Mouse (Mus musculus) gastrocnemius, postnatal 25 days (tissue): Measurements from ENCODE around the gene Syna. TPM values are rescaled to one million over a fixed set of nuclear protein-coding genes. Genes with fewer than 3 reads are reported as not detected.

Source experiments
- DNase-seq: peaks from one replicate; pipeline ENCODE4 v3.0.0; 2022
- total RNA-seq, 2 experiments: library from RNA; stranded (reverse); gene quantifications; 1 replicate in 1 of 2; 2 replicates in 1 of 2; pipeline ENCODE4 v1.2.3; 2021

The Syna gene
- total RNA-seq, 2 experiments from 2014 or later = not detected

- DNase-seq = no peak
Measured at GRCm38 (mm10) chr5:134567445-134567844, 7.5 kb upstream of the Syna start.

- DNase-seq = no peak
Measured at GRCm38 (mm10) chr5:134565696-134566095, 5.7 kb upstream of the Syna start.

- DNase-seq = no peak
Measured at GRCm38 (mm10) chr5:134564272-134564671, 4.3 kb upstream of the Syna start.

- DNase-seq = no peak
Measured at GRCm38 (mm10) chr5:134560450-134561171, 640 bp upstream of the Syna start.

DNA sequence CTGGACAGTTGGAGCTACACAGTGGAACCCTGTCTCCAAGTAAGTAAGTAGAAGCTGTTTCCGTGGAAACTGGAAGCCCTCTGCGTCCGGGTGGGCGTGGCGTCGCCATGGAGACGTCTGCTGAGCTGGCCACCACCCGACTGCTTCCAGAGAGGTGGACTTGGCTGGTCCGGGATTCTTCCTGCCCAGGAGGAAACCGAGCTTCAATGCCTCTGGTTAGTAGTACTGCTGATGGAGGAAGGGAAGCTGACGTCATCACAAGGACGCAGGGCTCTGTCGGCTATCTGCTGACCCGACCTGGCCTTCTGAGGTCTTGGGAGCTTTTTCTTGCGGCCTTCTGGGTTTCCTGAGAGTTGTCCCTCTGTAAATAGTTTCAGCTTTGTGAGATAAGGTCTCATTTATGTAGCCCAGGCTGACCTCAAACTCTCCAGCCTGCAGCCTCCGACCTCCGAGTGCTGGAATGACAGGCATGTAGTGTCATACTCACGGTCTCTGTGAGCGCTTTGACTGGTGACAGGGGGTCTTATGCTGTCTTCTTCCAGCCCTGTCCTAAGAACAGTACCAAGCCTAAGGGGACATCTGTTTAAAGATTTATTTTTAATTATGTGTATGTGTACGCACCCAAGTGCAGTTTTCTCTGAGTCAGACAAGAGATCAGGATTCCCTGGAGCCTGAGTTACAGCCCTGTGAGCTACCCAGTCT, 4.4 kb downstream of the Syna start:
- peak; percentile 77 for DNase-seq

GRCm38 (mm10) chr5:134553951-134554546, 5.9 kb downstream of the Syna start:
- DNase-seq = no peak

- DNase-seq = peak; percentile 98
Measured at GRCm38 (mm10) chr5:134552110-134552972, 7.6 kb downstream of the Syna start, which contains the start of gene Clip2. Gene Clip2 (minus strand): TSS chr5:134552434.

- DNase-seq = peak; percentile 42
Measured at GRCm38 (mm10) chr5:134551233-134552109, 8.5 kb downstream of the Syna start.

DNA sequence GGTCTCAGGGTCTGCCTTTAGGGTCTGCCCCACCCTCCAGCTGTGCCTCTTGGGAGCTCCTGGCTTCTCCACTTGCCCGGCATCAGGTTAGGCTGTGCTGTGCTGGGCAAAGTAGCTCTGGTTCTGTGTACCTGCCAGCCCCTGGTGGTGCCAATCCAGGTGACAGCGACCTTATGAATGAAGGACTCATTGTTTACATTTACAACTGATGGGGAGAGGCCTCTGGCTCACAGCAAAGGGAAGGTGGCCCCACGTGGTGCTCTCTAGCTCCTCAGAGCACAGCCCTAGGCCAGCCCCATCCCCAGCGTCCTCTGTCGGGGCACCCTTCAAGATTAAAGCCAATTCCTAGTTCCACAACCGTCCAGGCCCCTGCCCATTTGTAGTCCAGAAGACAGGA, 9.1 kb downstream of the Syna start:
- DNase-seq = no peak

- DNase-seq = no peak
Measured at GRCm38 (mm10) chr5:134549640-134550168, 10.3 kb downstream of the Syna start.

DNA sequence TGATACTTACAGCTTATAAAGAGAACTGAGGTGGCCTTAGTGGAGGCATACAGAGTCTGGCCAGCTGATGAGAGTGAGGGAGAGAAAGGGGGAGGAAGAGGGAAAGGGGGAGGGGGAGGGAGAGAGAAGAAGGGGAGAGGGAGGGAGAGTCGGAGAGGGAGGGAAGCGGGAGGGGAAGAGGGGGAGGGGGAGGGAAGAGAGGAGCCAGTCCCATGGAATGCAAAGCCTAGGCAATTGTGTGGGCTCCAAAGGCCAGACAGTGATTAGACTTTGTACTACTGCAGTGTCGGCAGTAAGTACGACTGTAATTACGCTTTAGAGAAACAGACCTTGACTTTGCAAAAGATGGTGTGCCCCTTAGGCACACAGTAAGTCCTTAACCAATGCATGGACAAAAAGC, 11.7 kb downstream of the Syna start:
- DNase-seq = no peak

DNA sequence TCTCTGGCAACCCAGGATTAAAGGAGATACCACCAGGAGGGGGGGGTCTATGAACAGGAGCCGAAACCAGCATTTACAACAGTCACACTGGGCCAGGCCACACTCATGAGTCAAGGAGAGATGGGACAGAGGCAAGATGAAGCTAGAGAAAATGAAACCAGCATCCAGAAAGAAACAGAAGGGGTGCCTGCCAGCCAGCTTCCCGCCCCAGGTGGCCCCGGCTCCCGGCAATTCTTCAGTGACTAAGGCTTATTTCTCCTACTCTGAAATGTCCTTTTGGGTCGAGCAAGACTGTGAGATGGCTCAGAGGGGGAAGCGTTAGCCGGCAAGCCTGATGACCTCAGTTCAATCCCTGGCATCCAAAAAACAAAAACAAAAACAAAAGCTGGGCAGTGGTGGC, 13.2 kb downstream of the Syna start:
- no peak for DNase-seq

DNA sequence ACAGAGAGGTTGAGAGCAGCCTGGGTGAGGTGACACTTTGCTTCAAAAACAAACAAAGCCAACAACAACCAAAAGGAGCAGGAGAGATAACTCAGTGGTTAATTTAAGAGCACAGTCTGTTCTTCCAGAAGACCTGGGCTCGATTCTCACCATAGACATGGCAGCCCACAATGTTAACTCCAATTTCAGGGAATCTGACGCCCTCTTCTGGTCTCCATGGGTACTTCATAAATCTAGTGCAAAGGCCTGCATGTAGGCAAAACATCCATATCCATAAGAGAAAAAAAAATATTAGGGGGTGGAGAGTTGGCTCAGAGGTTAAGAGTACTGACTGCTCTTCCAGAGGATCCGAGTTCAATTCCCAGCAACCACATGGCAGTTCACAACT, 14.7 kb downstream of the Syna start:
- no peak for DNase-seq

DNA sequence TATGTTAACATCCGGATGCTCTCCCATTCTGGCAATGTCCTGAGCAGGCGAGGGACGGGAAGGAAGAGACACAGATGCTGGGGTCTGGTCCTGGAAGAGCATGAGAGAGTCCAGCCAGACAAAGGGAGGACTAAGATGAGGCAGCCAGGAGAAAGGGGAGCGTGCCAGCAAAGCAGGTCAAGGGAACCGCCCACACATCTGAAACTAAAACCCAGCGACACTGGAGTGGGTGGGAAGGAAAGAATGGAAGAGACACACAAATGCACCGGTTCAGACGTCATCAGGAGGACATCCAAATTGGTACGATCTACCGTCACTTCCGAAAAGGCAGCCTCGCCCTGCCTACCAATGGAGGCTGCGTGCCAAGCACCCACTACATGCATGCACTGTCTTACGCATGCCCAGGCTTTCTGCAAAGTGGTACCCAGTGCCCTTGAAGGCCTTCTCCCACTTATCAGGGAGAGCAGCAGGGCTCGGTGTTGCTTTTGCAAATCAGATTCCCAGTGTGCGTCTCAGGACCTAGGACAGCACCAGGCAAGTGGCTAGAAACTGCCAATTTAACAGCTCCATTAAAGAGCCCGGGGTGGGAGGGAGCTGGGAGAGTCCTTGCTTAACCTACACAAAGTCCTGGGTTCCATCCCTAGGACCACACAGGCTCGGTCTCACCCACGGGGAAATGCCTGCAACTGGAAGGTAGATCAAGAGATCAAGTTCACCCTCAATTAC, 15.3 kb downstream of the Syna start:
- DNase-seq = peak; percentile 32

DNA sequence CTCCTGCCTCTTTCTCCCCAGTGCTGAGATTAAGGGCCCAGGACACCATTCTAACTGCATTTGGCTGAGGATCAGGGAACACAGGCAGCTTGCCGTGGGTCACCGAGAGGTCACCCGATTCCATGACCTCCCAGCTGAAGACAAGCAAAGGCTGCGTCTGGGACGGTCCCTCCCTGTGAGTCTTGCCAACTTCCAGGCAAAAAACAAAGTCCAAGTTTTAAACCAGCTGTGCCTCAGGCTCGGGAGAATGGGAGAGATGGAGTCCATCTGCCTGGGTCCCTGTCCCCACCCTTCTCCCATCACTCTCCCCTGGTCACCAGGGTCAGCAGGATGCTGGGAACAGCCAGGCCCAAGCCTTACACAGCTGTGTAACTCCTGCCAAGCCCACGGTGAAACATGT, 18.3 kb downstream of the Syna start:
- peak; percentile 86 for DNase-seq

- peak; percentile 58 for DNase-seq
Measured at GRCm38 (mm10) chr5:134540881-134541280, 19.1 kb downstream of the Syna start.

DNA sequence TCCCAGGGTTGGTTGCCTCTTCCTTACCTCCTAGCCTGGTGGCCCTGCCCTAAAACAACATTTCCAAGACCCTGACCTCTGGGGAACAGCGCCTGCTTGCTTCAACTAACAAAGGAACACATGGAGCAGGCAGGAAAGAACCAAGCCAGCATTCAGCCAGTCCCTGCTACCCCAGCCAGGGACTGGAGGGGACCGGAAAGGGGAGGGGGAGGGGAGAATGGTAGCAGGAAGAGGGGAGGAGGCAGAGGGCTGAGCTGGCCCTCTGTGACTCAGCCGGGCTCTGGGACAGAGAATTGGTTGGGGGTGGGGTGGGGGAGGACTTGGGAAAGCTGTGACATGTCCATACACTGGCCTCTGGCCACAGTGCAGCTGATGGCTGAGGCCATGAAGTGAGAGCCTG, 20.1 kb downstream of the Syna start:
- peak; percentile 82 for DNase-seq

- DNase-seq = no peak
Measured at GRCm38 (mm10) chr5:134536036-134536435, 23.9 kb downstream of the Syna start.

GRCm38 (mm10) chr5:134532417-134532816, 27.6 kb downstream of the Syna start:
- no peak for DNase-seq

DNA sequence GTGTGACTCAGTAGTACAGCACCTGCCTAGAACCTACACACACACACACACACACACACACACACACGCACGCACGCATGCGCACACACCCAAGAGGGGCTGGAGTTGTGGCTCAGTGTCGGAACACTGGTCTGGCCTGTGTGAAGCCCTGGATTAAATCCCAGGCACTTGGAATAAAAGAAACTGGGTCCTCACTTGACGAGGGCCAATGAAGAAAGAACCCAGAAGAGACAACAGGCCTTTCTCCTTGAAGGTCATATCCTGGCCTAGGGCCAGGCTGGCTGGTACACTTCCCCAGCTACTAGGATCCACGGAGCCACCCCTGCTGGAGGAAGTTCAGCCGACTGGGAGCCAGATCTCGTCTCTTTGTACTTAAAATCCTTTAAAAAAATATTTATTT, 28.4 kb downstream of the Syna start:
- DNase-seq = no peak
